Mouse (Mus musculus) regulatory T cell (primary cell): ENCODE data around the gene Hsd17b12.

Source experiments
- in situ Hi-C: fragments of 300-600 bp; cut with MboI, MseI; formaldehyde crosslinking; loops from one replicate; pipeline ENCODE4 v1.15.1; 2025; ENCODE audit warnings: high pct_unique_total_duplicates

The Hsd17b12 gene

GRCm38 (mm10) chr2:94010335-94011291 is 147.2 kb downstream of the Hsd17b12 start, which contains the start of gene Alkbh3:
Alkbh3 (minus strand) TSS chr2:94010807.
- in situ Hi-C loops, result no loop called here

GRCm38 (mm10) chr2:94002331-94002730 is 155.4 kb downstream of the Hsd17b12 start:
- in situ Hi-C loops, result no loop called here

GRCm38 (mm10) chr2:94001918-94002317 is 155.8 kb downstream of the Hsd17b12 start:
- in situ Hi-C loops, result no loop called here

- in situ Hi-C loops, result no loop called here
Measured at GRCm38 (mm10) chr2:94001411-94001810, 156.4 kb downstream of the Hsd17b12 start.

- in situ Hi-C loops, result no loop called here
Measured at GRCm38 (mm10) chr2:93996254-93996653, 161.5 kb downstream of the Hsd17b12 start, which contains the start of gene Gm27027. Gm27027 (minus strand) TSS chr2:93996354.

- in situ Hi-C loops, result loop anchor here (5.0 kb wide), 1 partner anchor 111 kb away; no protein-coding TSS in a partner anchor
Measured at GRCm38 (mm10) chr2:93992810-93993209, 165.0 kb downstream of the Hsd17b12 start.

- in situ Hi-C loops, result loop anchor here (5.0 kb wide), 1 partner anchor 110 kb away; no protein-coding TSS in a partner anchor
Measured at GRCm38 (mm10) chr2:93992259-93992658, 165.5 kb downstream of the Hsd17b12 start.

GRCm38 (mm10) chr2:93991336-93991735 is 166.4 kb downstream of the Hsd17b12 start:
- in situ Hi-C loops, result loop anchor here (5.0 kb wide), 1 partner anchor 109 kb away; no protein-coding TSS in a partner anchor

- in situ Hi-C loops, result no loop called here
Measured at GRCm38 (mm10) chr2:93988440-93988839, 169.3 kb downstream of the Hsd17b12 start.
